Mouse (Mus musculus) bone marrow, adult 2 months (tissue): ENCODE measurements around the gene Tat.

Experiments used
- CTCF ChIP-seq: fragments of 200-500 bp; IDR thresholded peaks from 2 replicates; pipeline ENCODE4 v1.5.1; 2011; ENCODE audit warnings: low read length, control low read depth; ENCODE audit not compliant: control insufficient read depth, insufficient read depth
- POLR2A ChIP-seq: fragments of 200-500 bp; IDR thresholded peaks from 2 replicates; pipeline ENCODE4 v1.6.1; 2011; ENCODE audit warnings: low read depth, mild to moderate bottlenecking, control low read depth, low read length, borderline replicate concordance; ENCODE audit not compliant: control insufficient read depth

- TF ChIP-seq CTCF = no peak
- no peak for TF ChIP-seq POLR2A
Observed at GRCm38 (mm10) chr8:110022081-110022480, 31.8 kb downstream of the Tat start.
